Mouse (Mus musculus): ENCODE results near the gene Zar1. TPM values are rescaled to one million over a fixed set of nuclear protein-coding genes. Genes with fewer than 3 reads are reported as not detected.
"Not testable (repeated sequence)": the region's sequence is repeated elsewhere in the genome, so short reads cannot be mapped to it uniquely, and the experiment has no call there.

Zar1 gene
- 3.5 and 4.2 TPM in 2 replicates for polyA plus RNA-seq (2016; fragmentation: Nextera tagmentation; extraction: Ambion mirVana)

DNA sequence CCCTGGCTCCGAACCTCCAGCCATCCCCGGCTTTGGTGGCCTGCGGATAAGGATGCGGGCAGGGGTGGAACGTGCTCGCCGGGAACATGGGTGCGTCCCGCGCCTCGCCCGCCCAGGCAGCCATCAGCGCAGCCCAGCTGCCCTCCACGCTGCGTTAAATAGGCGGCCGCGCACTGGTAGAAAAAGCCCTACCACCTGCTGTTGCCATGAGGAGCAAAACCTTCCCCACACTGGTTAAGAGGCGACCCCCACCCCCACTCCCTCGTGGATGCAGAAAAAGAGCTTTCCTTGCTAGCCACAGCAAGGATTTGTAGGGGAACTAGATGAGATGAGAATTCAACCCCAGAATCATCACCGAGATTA lies at the start of gene Zar1:
Gene Zar1, minus strand, starts transcription at position 285 of the 363 bp plus-strand sequence.
- H3K9ac ChIP-seq: peak within 1 kb of the TSS; percentile 64
- peak; percentile 71 for ATAC-seq (ENCODE audit: low FRiP score, low read depth)
- not testable (repeated sequence) for H3K4me1 ChIP-seq; H3K36me3 ChIP-seq; H3K27me3 ChIP-seq (replicated peaks); H3K9me3 ChIP-seq; H3K27ac ChIP-seq
- 7% methylated on average over 19 of the region's 21 CpGs for WGBS
- H3K4me3 ChIP-seq: peak within 1 kb of the TSS; percentile 43
- H3K4me2 ChIP-seq (replicated peaks): peak within 1 kb of the TSS; percentile 78

DNA sequence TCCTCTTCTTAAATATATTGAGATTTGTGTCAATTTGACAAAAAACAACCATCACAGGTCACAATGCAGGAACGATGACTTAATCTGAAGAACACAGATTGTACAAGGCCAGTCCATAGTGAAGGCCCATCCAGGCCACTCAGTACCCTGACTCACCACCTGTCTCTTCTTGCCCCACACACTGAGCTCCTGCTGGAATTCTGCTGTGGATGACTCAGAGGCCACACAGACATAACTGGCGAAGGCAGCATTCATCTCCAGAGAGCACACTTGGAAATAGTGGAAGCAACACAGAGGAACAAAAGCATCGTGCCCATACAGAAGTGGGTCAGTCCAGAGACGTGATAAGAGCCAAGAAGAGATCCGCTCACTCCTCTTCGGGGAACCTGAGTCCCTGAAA lies 49.0 kb upstream of the Zar1 start:
- Histone ChIP-seq H3K9ac (no peak overlapping the region), H3K9me3 (no peaks in the 10 kb centered on the region), H3K36me3 (no peaks in the 10 kb centered on the region), H3K27me3 (replicated peaks) (no peaks in the 10 kb centered on the region), H3K4me3 (no peak overlapping the region), H3K27ac (no peak overlapping the region), H3K4me1 (no peaks in the 10 kb centered on the region), H3K4me2 (replicated peaks) (no peak overlapping the region)
- 91% methylated on average over 6 of the region's 6 CpGs for WGBS
- no peak for ATAC-seq (ENCODE audit: low FRiP score, low read depth)

DNA sequence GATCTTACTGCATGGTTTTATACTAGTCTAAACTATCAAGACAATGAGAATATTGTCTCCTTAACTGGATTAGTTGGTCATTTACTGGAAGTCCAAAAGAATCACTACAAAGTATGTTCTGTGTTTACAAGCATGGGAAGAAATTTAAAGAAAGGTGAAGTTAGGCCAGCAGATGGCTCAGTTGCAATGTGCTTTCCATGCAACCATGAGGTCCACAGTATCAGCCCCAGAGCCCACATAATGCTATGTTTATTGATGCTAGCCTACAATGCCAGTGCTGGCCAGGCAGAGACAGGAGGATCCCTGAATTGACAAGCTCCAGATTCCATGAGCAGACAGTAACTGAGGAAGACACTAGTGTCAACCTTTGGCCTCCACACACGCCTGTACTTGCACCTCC lies 40.0 kb upstream of the Zar1 start:
- H3K4me3 ChIP-seq: no peak overlapping the region
- no peak overlapping the region for H3K4me2 ChIP-seq (replicated peaks)
- H3K27me3 ChIP-seq (replicated peaks): no peaks in the 10 kb centered on the region
- H3K9ac ChIP-seq: no peak overlapping the region
- WGBS: 72% methylated on average over 1 of the region's 1 CpGs
- no peaks in the 10 kb centered on the region for H3K36me3 ChIP-seq
- H3K4me1 ChIP-seq: no peaks in the 10 kb centered on the region
- H3K9me3 ChIP-seq: no peaks in the 10 kb centered on the region
- no peak for ATAC-seq (ENCODE audit: low FRiP score, low read depth)
- H3K27ac ChIP-seq: no peak overlapping the region

DNA sequence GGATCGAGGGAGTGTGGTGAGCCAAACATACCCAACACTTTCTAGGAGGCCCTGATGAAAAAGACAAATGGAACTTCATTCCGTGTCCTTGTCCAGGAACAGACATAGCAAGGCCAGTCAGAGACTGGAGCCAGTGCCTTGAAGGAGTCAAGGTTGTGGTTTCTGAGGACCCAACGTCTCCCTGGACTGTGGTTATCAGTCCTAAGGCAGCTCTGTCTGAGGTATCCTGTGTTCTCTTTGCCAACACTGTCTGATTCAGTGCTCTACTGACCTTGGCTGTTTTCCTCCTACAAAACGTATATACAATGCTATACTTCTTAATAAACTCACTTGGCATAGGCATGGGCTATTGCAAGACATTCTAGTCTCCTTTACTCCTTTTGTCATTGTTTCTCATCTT lies 36.4 kb upstream of the Zar1 start:
- no peaks in the 10 kb centered on the region for H3K9me3 ChIP-seq
- H3K36me3 ChIP-seq: no peaks in the 10 kb centered on the region
- H3K9ac ChIP-seq: no peak overlapping the region
- H3K27me3 ChIP-seq (replicated peaks): no peaks in the 10 kb centered on the region
- no peaks in the 10 kb centered on the region for H3K4me1 ChIP-seq
- 85% methylated on average over 4 of the region's 4 CpGs for WGBS
- no peak overlapping the region for H3K4me2 ChIP-seq (replicated peaks)
- no peak for ATAC-seq (ENCODE audit: low FRiP score, low read depth)
- no peak overlapping the region for H3K27ac ChIP-seq
- no peak overlapping the region for H3K4me3 ChIP-seq

DNA sequence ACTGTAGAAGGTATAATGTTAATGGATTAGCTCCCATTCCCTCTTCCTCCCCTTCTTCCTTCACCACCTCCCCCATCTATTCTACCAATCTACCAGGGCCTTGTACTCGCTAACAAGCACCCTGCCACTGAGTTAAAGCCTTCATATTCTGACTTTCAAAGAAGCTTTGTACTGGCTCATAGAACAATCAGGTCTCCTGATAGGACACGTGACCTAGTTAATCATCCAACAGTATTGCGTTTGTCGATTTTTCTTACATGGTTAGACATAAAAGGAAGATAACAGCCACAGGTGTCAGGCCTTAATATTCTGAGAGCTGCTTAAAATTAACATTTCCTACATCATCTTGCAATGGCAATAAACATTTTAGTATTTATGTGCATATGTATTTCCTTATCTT lies 22.1 kb upstream of the Zar1 start:
- Histone ChIP-seq H3K4me3 (no peak overlapping the region), H3K9ac (no peak overlapping the region), H3K36me3 (no peaks in the 10 kb centered on the region), H3K4me2 (replicated peaks) (no peak overlapping the region), H3K27me3 (replicated peaks) (no peaks in the 10 kb centered on the region), H3K9me3 (no peaks in the 10 kb centered on the region), H3K27ac (no peak overlapping the region), H3K4me1 (no peaks in the 10 kb centered on the region)
- no peak for ATAC-seq (ENCODE audit: low FRiP score, low read depth)
- 90% methylated on average over 4 of the region's 4 CpGs for WGBS

DNA sequence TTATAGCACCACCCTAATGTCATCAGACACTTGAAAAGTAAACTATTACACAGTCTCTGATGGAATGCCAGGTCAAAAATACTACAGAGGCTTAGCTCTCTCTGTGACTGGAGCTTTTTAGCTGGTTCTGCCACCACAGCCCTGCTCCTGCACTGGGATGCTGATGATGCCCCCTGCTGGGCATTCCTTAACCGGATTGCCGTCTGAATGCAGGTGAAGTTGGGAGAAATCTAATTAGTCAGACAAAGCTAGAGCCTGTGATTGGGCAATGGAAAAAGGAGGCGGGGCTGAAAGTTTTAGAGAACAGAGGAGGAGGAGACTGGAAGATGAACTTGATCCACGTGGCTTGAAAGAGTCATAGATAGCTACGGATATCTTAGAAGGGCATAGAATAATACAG lies 20.0 kb upstream of the Zar1 start:
- Histone ChIP-seq H3K4me2 (replicated peaks) (no peak overlapping the region), H3K4me1 (no peaks in the 10 kb centered on the region), H3K27ac (no peak overlapping the region), H3K9me3 (no peaks in the 10 kb centered on the region), H3K9ac (no peak overlapping the region), H3K36me3 (no peaks in the 10 kb centered on the region), H3K4me3 (no peak overlapping the region), H3K27me3 (replicated peaks) (no peaks in the 10 kb centered on the region)
- no peak for ATAC-seq (ENCODE audit: low FRiP score, low read depth)
- 16% methylated on average over 5 of the region's 5 CpGs for WGBS

DNA sequence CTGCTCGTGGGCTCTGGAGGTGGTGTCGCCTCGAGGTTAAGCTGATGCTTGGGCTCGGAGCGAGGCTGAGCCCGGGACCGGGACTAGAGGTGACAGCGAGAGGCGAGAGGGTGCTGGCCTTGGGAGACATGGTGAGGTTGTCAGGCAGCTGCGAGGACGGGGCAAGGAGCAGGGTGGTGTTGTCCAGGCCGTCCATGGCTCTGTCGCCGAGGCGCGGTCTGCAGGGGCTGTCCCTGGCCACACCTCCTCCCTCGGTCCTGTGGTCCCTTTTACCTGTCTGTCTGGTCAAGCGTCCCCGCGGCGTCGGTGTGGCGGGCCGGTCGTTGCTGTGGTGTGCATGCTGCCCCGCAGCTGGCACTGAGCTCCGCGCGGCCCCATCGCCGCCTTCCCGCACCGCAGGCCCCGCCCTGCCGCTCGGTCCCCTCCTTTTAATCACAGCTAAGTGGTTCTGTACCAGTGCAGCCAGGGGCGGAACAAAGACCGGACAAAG lies 6.2 kb upstream of the Zar1 start, which contains the start of gene Gm5868:
Gene Gm5868, minus strand, starts transcription at position 360 of the 490 bp plus-strand sequence.
- 2% methylated on average over 37 of the region's 38 CpGs for WGBS
- Histone ChIP-seq H3K4me1 (0 out of 2 replicates have a peak, but pooled peaks cover 5% of the 10 kb centered on the region), H3K27ac (no peak within 1 kb of the TSS)

DNA sequence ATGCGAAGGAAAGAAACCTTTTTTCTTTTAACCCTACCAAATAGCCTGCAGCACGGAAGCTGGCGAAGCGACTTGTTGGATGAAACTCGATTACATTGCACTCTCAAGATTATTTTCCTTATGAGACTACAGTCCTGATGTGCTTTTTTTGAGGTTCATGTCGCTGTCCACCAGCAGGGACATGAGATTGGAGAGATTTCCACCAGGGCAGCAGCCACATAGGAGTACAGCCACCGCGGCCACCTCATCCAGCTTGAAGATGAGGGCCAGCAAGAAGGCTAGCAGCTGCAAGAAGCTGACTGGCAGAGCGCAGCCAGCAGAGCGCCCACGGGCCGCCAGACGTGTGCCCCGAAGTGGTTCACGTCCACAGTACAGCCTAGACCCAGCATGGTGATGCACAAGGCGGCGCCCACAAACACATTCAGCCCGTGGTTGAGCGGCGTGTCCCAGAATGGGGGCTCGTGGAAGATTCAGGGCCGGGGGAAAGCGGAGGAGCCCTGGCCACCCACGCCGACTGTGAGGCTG lies 5.7 kb upstream of the Zar1 start:
- not testable (repeated sequence) for H3K27me3 ChIP-seq (replicated peaks); H3K9me3 ChIP-seq; H3K36me3 ChIP-seq; H3K4me1 ChIP-seq; H3K27ac ChIP-seq
- WGBS: 47% methylated on average over 25 of the region's 25 CpGs
- Histone ChIP-seq H3K4me3 (peak overlapping the region; percentile 38), H3K9ac (peak overlapping the region; percentile 40; the same call in 1 of the 2 replicates), H3K4me2 (replicated peaks) (peak overlapping the region; percentile 69)
- ATAC-seq (ENCODE audit: low FRiP score, low read depth): peak; percentile 66

More for the DNA sequence above, 6.2 kb upstream of the Zar1 start, which contains the start of gene Gm5868:
- ATAC-seq (ENCODE audit: low FRiP score, low read depth): peak; percentile 84
- no peaks in the 10 kb centered on the region for H3K36me3 ChIP-seq
- peak within 1 kb of the TSS; percentile 69 for H3K4me2 ChIP-seq (replicated peaks)
- no peaks in the 10 kb centered on the region for H3K9me3 ChIP-seq
- H3K27me3 ChIP-seq (replicated peaks): peaks cover 7% of the 10 kb centered on the region
- peak within 1 kb of the TSS; percentile 40; the same call in 1 of the 2 replicates for H3K9ac ChIP-seq
- peak within 1 kb of the TSS; percentile 38 for H3K4me3 ChIP-seq

DNA sequence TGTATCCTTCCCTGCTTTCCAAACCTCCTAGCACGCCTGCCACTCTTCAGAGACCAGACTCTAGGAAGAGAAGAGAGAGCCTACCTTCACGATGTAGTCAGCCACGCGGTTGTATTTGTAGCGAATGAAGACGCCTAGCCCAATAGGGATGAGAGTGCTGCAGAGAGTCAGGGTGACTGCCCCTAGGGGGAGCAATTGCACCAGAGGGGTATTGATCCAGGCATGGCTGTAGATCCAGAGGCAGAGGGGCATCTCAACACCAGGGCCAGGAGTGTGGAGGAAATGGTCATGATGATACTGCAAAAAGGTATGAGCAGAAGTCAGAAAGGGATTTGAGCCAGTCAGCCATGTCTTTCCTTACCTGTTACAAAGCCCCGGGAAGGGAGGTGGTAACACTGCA lies 5.1 kb upstream of the Zar1 start:
- WGBS: 45% methylated on average over 7 of the region's 7 CpGs
- ATAC-seq (ENCODE audit: low FRiP score, low read depth); H3K27me3 ChIP-seq (replicated peaks): not testable (repeated sequence)

DNA sequence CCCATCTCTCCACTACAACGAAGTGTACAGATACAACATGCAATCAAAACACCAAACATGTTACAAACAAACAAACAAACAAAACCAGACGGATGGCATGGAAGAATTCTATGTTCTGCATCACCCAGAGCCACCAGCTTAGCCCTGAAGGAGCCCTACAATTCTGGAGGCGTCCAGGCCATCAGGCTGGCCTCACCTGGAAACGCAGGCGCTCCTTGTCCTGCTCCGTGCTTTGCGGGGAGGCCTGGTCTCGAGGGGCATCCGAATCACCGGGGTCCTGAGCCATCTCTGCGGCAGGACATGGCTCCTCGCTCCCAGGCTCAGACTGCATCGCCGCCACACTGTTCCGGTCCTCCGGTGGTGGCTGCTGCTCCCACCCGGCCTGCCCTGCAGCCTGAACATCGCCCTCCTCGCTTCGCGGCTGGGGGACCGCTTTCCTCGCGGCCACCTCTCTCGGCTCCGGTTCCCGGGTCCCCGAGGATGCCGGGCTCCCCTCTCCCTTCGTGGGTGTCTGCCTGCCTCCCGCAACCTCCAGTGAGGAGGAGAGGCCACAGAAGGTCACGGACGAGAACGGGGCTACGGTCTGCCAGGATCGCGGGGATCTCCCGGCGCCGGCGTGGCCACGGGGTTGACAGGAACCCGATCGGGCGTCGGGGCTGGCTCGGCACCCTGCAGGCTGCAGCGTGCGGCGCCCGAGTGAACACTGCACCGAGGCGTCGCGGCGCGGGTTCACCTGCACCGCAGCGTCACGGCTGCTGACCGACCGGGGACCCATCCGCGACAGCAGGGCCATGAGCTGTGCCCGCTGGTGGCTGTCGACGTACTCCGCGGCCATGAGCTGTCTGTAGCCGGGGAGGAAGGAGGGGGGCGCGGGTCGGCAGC lies 725 bp downstream of the Zar1 start:
- H3K4me1 ChIP-seq; H3K27ac ChIP-seq; H3K36me3 ChIP-seq; H3K27me3 ChIP-seq (replicated peaks); H3K9me3 ChIP-seq: not testable (repeated sequence)
- H3K4me3 ChIP-seq: peak overlapping the region; percentile 43
- ATAC-seq (ENCODE audit: low FRiP score, low read depth): peak; percentile 78
- WGBS: 5% methylated on average over 69 of the region's 73 CpGs
- H3K9ac ChIP-seq: peak overlapping the region; percentile 64
- peak overlapping the region; percentile 78 for H3K4me2 ChIP-seq (replicated peaks)

More for the DNA sequence above, 5.1 kb upstream of the Zar1 start:
- H3K36me3 ChIP-seq; H3K4me1 ChIP-seq; H3K27ac ChIP-seq; H3K9me3 ChIP-seq; H3K4me2 ChIP-seq (replicated peaks); H3K9ac ChIP-seq; H3K4me3 ChIP-seq: not testable (repeated sequence)

DNA sequence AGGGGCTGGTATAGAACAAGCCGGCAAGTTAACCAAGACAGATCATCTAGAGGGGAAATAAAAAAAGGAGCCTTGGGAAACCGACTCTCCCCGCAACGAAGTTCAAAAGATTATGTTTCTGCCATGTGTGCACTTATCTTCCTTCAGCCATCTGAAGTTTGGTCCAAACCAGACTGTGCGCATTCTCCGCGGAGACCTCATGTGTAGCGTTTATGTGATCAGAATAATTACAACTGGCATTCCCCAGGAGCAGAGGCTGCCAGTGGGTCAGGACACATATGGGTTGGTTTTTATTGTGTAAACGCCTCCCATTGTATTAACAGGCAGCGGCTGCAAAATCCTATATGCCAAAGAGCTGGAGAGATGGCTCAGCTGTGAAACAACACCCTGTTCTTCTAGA lies 1.5 kb downstream of the Zar1 start:
- H3K36me3 ChIP-seq; H3K4me1 ChIP-seq; H3K27ac ChIP-seq; ATAC-seq (ENCODE audit: low FRiP score, low read depth); H3K9me3 ChIP-seq; H3K27me3 ChIP-seq (replicated peaks); H3K9ac ChIP-seq; H3K4me3 ChIP-seq: not testable (repeated sequence)
- WGBS: 37% methylated on average over 10 of the region's 10 CpGs
- peak overlapping the region; percentile 78 for H3K4me2 ChIP-seq (replicated peaks)

DNA sequence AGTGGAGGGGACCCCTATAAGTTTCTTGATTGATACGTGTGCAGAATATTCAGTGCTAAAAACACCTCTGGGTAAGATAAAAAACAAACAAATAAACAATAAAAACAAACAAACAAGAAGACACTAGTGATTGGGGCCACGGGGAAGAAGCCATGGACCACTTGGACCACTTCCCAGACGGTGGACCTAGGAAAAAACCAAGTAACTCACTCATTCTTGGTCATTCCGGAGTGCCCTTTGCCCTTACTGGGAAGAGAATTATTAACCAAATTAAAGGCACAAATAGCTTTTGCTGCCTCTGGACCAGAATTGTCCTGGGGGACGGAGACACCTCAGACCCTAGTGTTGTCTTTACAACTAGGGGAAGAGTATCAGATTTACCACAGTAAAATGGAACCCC lies 15.4 kb downstream of the Zar1 start:
- no peak overlapping the region for H3K27ac ChIP-seq
- H3K27me3 ChIP-seq (replicated peaks): no peaks in the 10 kb centered on the region
- no peaks in the 10 kb centered on the region for H3K4me1 ChIP-seq
- H3K36me3 ChIP-seq: no peaks in the 10 kb centered on the region
- H3K4me2 ChIP-seq (replicated peaks): no peak overlapping the region
- peaks cover 10% of the 10 kb centered on the region; the same call in 1 of the 2 replicates for H3K9me3 ChIP-seq
- no peak overlapping the region for H3K9ac ChIP-seq
- H3K4me3 ChIP-seq: no peak overlapping the region
- WGBS: 85% methylated on average over 5 of the region's 5 CpGs
- no peak for ATAC-seq (ENCODE audit: low FRiP score, low read depth)
